Mouse (Mus musculus): ENCODE results near the gene Ehbp1. TPM values are rescaled to one million over a fixed set of nuclear protein-coding genes. Genes with fewer than 3 reads are reported as not detected.

Ehbp1 gene
- polyA plus RNA-seq, 1 experiment from 2014 or later = 6.3 TPM

DNA sequence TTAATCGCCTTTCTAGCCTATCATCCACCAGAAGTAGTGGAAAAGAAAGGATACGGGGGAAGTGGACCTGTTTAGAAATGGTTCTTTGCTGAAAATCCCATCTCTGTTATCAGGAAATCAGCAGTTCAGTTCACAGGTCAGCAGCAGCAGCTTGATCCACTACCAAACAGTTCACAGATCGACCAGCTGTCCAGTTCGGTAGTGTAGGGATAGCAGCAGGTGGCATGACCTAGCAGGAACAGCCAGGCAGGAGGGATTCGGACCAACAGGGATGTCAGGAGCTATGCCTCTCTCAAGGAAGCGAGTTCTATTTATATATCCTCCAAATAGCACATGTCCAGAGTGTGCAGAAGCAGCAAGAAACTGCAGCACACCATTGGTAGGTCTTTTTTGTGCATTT lies 40.9 kb downstream of the Ehbp1 start:
- Histone ChIP-seq H3K4me2 (no peak overlapping the region), H3K36me3 (ENCODE audit: control insufficient read depth, insufficient read depth, low read length) (no peaks in the 10 kb centered on the region), H3K27me3 (replicated peaks; ENCODE audit: control insufficient read depth, insufficient read depth, low read length) (no peaks in the 10 kb centered on the region), H3K9ac (ENCODE audit: low read depth, low read length) (no peak overlapping the region), H3K4me3 (ENCODE audit: low read depth, low read length) (no peak overlapping the region), H3K4me1 (replicated peaks; ENCODE audit: control insufficient read depth, insufficient read depth, low read length) (no peaks in the 10 kb centered on the region), H3K27ac (ENCODE audit: low read depth, low read length) (no peak overlapping the region), H3K9me3 (ENCODE audit: control insufficient read depth, low read length) (no peaks in the 10 kb centered on the region)
- DNase-seq (ENCODE audit: low spot score) (no peak), ATAC-seq (replicated peaks; ENCODE audit: low FRiP score) (no peak)
- 63% methylated on average over 6 of the region's 6 CpGs for WGBS

DNA sequence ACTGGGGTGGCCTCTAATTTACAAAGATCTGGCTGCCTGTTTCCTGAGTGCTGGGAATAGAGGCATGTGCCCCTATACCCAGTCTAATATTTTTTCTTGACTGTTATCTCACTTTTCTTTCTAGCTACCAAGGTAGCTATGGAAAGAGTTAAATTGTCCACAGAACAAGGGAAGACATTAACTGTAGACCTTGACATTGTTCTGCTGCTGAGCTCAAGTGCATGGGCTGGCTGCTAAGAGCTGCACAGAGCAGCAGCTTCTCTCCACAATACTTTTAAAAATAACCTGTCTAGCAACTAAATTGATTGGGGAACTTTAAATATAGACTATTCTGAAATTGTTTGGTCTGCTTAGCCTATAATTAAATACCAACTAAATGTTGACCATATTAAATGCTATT lies 52.9 kb downstream of the Ehbp1 start:
- Histone ChIP-seq H3K4me1 (replicated peaks; ENCODE audit: control insufficient read depth, insufficient read depth, low read length) (no peaks in the 10 kb centered on the region), H3K36me3 (ENCODE audit: control insufficient read depth, insufficient read depth, low read length) (no peaks in the 10 kb centered on the region), H3K4me2 (no peak overlapping the region), H3K27me3 (replicated peaks; ENCODE audit: control insufficient read depth, insufficient read depth, low read length) (no peaks in the 10 kb centered on the region), H3K27ac (ENCODE audit: low read depth, low read length) (no peak overlapping the region), H3K9me3 (ENCODE audit: control insufficient read depth, low read length) (no peaks in the 10 kb centered on the region), H3K4me3 (ENCODE audit: low read depth, low read length) (no peak overlapping the region), H3K9ac (ENCODE audit: low read depth, low read length) (no peak overlapping the region)
- ATAC-seq (replicated peaks; ENCODE audit: low FRiP score) (no peak), DNase-seq (ENCODE audit: low spot score) (no peak)

DNA sequence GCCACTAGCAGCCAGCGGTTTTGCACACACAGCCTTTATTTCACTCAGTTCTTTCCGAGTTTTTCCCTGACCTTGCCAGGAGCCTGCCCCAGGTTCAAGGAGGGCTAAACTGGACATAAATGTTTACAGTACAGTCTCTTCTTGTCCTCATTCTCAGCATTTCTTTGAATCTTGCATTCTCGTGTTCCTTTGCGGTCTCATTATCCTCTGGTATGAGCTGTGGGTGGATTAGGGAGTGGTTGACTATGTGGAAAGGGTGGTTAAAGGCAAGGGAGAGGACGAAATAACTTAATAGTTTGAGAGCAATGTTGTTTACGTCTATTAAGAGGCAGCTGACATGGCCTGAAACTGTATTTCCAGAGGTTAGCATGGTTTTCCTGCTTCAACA lies 54.6 kb downstream of the Ehbp1 start:
- 2% methylated on average over 6 of the region's 6 CpGs for WGBS
- peak overlapping the region; percentile 88 for H3K4me2 ChIP-seq
- ATAC-seq (replicated peaks; ENCODE audit: low FRiP score) (no peak), DNase-seq (ENCODE audit: low spot score) (no peak)
- H3K36me3 ChIP-seq (ENCODE audit: control insufficient read depth, insufficient read depth, low read length) = no peaks in the 10 kb centered on the region; the same call in 1 of the 2 replicates
- H3K9me3 ChIP-seq (ENCODE audit: control insufficient read depth, low read length) = no peaks in the 10 kb centered on the region
- H3K4me1 ChIP-seq (replicated peaks; ENCODE audit: control insufficient read depth, insufficient read depth, low read length) = no peaks in the 10 kb centered on the region
- H3K9ac ChIP-seq (ENCODE audit: low read depth, low read length) = peak overlapping the region; percentile 62
- peak overlapping the region; percentile 82 for H3K27ac ChIP-seq (ENCODE audit: low read depth, low read length)
- H3K27me3 ChIP-seq (replicated peaks; ENCODE audit: control insufficient read depth, insufficient read depth, low read length) = no peaks in the 10 kb centered on the region
- H3K4me3 ChIP-seq (ENCODE audit: low read depth, low read length) = peak overlapping the region; percentile 82

DNA sequence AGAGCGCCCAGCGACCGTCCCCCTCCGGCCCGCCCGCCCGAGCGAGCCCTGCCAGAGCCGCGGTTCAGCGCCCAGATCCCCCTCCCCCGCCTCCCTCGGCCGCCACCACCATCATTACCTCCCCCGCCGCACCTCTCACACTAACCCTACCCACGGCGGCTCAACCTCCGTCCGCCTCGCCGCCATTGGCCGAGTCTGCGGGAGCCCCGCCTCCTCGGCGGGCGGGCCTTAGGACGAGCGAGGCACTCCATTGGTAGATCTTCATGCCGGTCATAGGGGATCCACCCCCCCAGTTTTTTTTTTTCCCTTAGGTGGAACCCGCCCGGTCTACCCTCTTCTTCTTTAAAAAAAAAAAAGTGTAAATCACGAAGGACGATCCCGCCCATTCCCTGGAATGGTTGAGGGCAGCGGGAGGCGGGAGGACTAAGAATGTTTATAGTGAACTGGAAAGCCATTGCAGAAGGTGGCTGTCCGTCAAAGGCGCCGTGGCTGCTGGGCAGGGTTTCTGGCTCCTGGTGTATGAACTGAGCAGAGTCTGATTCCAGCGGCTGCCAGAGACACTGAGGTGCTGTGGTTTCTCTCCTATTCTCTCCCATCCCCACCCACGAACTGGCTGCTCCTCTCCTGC lies 55.1 kb downstream of the Ehbp1 start:
- Histone ChIP-seq H3K4me3 (ENCODE audit: low read depth, low read length) (peak overlapping the region; percentile 82), H3K27me3 (replicated peaks; ENCODE audit: control insufficient read depth, insufficient read depth, low read length) (no peaks in the 10 kb centered on the region), H3K4me1 (replicated peaks; ENCODE audit: control insufficient read depth, insufficient read depth, low read length) (no peaks in the 10 kb centered on the region), H3K9me3 (ENCODE audit: control insufficient read depth, low read length) (no peaks in the 10 kb centered on the region), H3K36me3 (ENCODE audit: control insufficient read depth, insufficient read depth, low read length) (no peaks in the 10 kb centered on the region; the same call in 1 of the 2 replicates), H3K9ac (ENCODE audit: low read depth, low read length) (peak overlapping the region; percentile 78), H3K27ac (ENCODE audit: low read depth, low read length) (peak overlapping the region; percentile 82), H3K4me2 (peak overlapping the region; percentile 92)
- under 1% methylated on average over 35 of the region's 43 CpGs for WGBS
- DNase-seq (ENCODE audit: low spot score) = peak; percentile 96
- peak; percentile 100 for ATAC-seq (replicated peaks; ENCODE audit: low FRiP score)

DNA sequence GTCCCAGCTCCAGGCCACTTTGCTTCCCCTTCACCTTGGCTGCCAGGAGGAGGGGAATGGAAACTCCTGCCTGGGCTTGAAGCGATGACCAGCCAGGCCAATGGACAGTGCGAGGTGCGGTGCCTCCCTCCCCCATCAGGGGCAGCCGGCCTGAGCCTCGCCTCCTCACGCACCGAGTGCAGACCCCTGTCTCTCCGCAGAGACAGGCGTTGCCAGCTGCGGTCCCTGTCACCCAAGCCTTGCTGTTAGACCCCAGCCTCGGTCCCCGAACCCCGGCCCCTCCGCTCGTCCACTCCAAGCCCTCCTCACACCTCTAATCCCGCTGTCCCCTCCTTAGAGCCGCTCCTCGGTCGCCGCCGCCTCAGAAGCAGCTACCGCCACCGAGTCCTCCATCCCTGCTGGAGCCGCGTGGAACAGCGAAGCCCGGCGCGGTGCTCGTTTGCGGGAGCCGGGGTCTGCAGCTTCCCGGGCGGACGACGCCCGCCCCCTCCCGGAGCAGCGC lies 55.7 kb downstream of the Ehbp1 start:
- under 1% methylated on average over 35 of the region's 39 CpGs for WGBS
- H3K9ac ChIP-seq (ENCODE audit: low read depth, low read length) = peak overlapping the region; percentile 78
- DNase-seq (ENCODE audit: low spot score) = peak; percentile 73
- peak overlapping the region; percentile 82 for H3K4me3 ChIP-seq (ENCODE audit: low read depth, low read length)
- no peaks in the 10 kb centered on the region for H3K4me1 ChIP-seq (replicated peaks; ENCODE audit: control insufficient read depth, insufficient read depth, low read length)
- H3K4me2 ChIP-seq = peak overlapping the region; percentile 92
- H3K27ac ChIP-seq (ENCODE audit: low read depth, low read length) = peak overlapping the region; percentile 70; the same call in 1 of the 2 replicates
- ATAC-seq (replicated peaks; ENCODE audit: low FRiP score) = peak; percentile 30
- H3K9me3 ChIP-seq (ENCODE audit: control insufficient read depth, low read length) = no peaks in the 10 kb centered on the region
- no peaks in the 10 kb centered on the region; the same call in 1 of the 2 replicates for H3K36me3 ChIP-seq (ENCODE audit: control insufficient read depth, insufficient read depth, low read length)
- no peaks in the 10 kb centered on the region for H3K27me3 ChIP-seq (replicated peaks; ENCODE audit: control insufficient read depth, insufficient read depth, low read length)

DNA sequence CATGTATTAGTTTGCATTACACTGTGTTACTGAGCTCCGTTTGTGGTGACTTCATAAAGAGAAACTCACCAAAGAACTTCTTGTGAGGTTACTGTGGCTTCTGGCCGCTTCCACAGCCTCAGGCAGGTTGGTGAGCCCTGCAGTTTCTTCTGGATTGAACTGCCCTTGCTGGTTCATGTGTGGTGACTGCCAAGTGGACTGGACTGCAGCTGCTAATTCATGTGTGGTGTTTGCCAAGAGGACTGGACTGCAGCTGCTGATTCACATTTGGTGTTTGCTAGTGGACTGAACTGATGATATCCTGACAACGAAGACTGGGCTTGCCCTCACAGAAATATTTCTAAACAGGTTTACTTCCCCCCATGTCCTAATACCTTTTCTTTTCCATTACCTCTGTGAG lies 65.4 kb downstream of the Ehbp1 start:
- DNase-seq (ENCODE audit: low spot score) = no peak
- no peak overlapping the region for H3K4me3 ChIP-seq (ENCODE audit: low read depth, low read length)
- ATAC-seq (replicated peaks; ENCODE audit: low FRiP score) = no peak
- no peaks in the 10 kb centered on the region for H3K4me1 ChIP-seq (replicated peaks; ENCODE audit: control insufficient read depth, insufficient read depth, low read length)
- WGBS = 92% methylated on average over 3 of the region's 3 CpGs
- H3K36me3 ChIP-seq (ENCODE audit: control insufficient read depth, insufficient read depth, low read length) = no peaks in the 10 kb centered on the region
- H3K4me2 ChIP-seq = no peak overlapping the region
- H3K27ac ChIP-seq (ENCODE audit: low read depth, low read length) = no peak overlapping the region
- H3K27me3 ChIP-seq (replicated peaks; ENCODE audit: control insufficient read depth, insufficient read depth, low read length) = no peaks in the 10 kb centered on the region
- no peaks in the 10 kb centered on the region for H3K9me3 ChIP-seq (ENCODE audit: control insufficient read depth, low read length)
- no peak overlapping the region for H3K9ac ChIP-seq (ENCODE audit: low read depth, low read length)

DNA sequence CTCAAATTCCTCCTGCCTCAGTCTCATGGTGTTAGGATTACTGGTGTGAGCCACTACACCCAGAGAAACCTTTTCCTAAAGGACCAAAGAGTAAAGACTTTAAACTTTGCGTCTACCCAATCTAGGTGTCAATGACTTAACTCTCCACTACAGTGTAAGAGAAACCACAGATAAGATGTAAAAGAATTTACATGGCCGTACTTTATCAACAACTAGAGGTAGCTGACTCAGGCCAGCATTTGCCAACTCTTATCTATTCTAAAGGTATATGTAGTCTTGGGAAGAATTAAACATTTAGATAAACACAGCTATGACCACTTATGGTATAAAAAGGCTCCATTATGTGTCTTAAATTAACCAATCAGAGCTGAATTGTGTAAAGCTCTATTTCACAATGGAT lies 67.9 kb downstream of the Ehbp1 start:
- Histone ChIP-seq H3K4me3 (ENCODE audit: low read depth, low read length) (no peak overlapping the region), H3K9me3 (ENCODE audit: control insufficient read depth, low read length) (no peaks in the 10 kb centered on the region), H3K27me3 (replicated peaks; ENCODE audit: control insufficient read depth, insufficient read depth, low read length) (no peaks in the 10 kb centered on the region), H3K36me3 (ENCODE audit: control insufficient read depth, insufficient read depth, low read length) (no peaks in the 10 kb centered on the region), H3K27ac (ENCODE audit: low read depth, low read length) (no peak overlapping the region), H3K4me1 (replicated peaks; ENCODE audit: control insufficient read depth, insufficient read depth, low read length) (no peaks in the 10 kb centered on the region), H3K9ac (ENCODE audit: low read depth, low read length) (no peak overlapping the region), H3K4me2 (no peak overlapping the region)
- no peak for ATAC-seq (replicated peaks; ENCODE audit: low FRiP score)
- 56% methylated on average over 2 of the region's 2 CpGs for WGBS
- no peak for DNase-seq (ENCODE audit: low spot score)

DNA sequence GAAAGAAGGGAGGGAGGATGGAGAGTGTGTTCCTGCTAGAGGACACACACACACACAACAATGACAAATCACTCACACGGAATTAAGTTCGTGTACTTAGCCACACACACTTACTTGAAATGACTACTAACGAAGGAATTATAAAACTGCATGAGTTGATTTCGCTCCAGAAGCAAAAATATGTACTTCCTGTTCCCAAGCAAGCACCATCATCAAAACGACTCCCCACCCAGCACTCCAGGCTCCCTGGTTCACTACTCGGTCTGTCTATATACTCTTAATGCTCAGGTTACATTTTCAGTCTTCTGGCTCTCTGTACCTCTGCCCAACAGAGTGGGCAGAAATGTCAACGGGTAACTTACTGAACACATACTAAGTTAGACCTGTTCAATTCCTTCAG lies 68.7 kb downstream of the Ehbp1 start:
- Histone ChIP-seq H3K4me2 (no peak overlapping the region), H3K9me3 (ENCODE audit: control insufficient read depth, low read length) (no peaks in the 10 kb centered on the region), H3K4me3 (ENCODE audit: low read depth, low read length) (no peak overlapping the region), H3K27ac (ENCODE audit: low read depth, low read length) (no peak overlapping the region), H3K4me1 (replicated peaks; ENCODE audit: control insufficient read depth, insufficient read depth, low read length) (no peaks in the 10 kb centered on the region), H3K36me3 (ENCODE audit: control insufficient read depth, insufficient read depth, low read length) (no peaks in the 10 kb centered on the region), H3K9ac (ENCODE audit: low read depth, low read length) (no peak overlapping the region), H3K27me3 (replicated peaks; ENCODE audit: control insufficient read depth, insufficient read depth, low read length) (no peaks in the 10 kb centered on the region)
- DNase-seq (ENCODE audit: low spot score) = no peak
- no peak for ATAC-seq (replicated peaks; ENCODE audit: low FRiP score)
- WGBS = 82% methylated on average over 7 of the region's 7 CpGs

DNA sequence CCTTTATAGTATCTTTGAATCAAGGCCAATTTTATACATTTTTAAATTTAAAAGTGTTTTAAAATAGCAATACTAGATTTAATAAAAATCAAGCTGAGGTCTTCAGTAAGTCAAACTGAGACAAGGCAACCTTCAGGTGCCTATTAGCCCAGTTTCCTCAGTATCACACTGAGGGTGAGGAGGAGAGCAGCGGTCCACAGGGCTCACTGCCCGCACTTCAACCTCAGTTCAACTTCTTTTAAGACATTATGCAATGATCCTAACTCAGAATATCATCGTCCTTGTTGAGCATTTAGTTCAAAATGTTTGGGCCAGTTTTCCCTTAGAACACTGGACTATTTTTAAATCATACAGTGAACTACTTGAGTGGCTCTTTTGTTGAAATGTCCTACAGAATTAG lies 70.2 kb downstream of the Ehbp1 start:
- Histone ChIP-seq H3K9ac (ENCODE audit: low read depth, low read length) (no peak overlapping the region), H3K36me3 (ENCODE audit: control insufficient read depth, insufficient read depth, low read length) (no peaks in the 10 kb centered on the region), H3K4me2 (no peak overlapping the region), H3K4me1 (replicated peaks; ENCODE audit: control insufficient read depth, insufficient read depth, low read length) (0 out of 2 replicates have a peak, but pooled peaks cover 2% of the 10 kb centered on the region), H3K9me3 (ENCODE audit: control insufficient read depth, low read length) (no peaks in the 10 kb centered on the region), H3K27me3 (replicated peaks; ENCODE audit: control insufficient read depth, insufficient read depth, low read length) (no peaks in the 10 kb centered on the region), H3K27ac (ENCODE audit: low read depth, low read length) (no peak overlapping the region), H3K4me3 (ENCODE audit: low read depth, low read length) (no peak overlapping the region)
- DNase-seq (ENCODE audit: low spot score) (no peak), ATAC-seq (replicated peaks; ENCODE audit: low FRiP score) (no peak)
- WGBS = 86% methylated on average over 3 of the region's 3 CpGs

Data from liver, embryonic 11.5 days (tissue).